Mouse (Mus musculus) yolk sac, embryonic 10.5 days (tissue): ENCODE measurements at regions not wholly inside any gene's neighbourhood (a gene's known extent, or its start where the extent isn't known, plus 50 kb on each side); places are given as distances from the start of the nearest gene placed in this dataset.

ENCODE experiments used
- DNase-seq: peaks from one replicate; pipeline ENCODE4 v3.0.0-alpha.2; 2017; ENCODE audit warnings: low spot score

GRCm38 (mm10) chr9:46386333-46386732, 66.5 kb upstream of the 4931429L15Rik start:
- no peak for DNase-seq

DNA sequence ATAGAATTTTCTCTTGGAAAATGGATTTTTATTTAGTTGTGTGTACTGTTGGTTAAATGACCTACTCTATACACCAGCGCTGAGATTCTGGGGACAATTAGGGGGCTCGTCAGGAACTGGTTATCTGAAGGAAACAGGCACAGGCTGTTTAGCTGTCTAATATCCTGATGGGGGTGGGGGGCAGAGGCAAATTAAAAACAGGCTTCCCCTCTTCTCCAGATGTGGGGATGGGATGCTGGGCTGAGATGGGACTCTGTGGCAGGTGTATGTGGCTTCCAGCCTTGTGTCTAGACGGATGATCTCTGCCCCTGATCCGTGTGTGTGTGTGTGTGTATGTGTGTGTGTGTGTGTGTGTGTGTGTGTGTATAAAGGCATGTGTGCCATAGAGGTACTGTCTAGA, 61.6 kb upstream of the 4931429L15Rik start:
- DNase-seq: no peak

GRCm38 (mm10) chr9:46379453-46379852, 59.7 kb upstream of the 4931429L15Rik start:
- no peak for DNase-seq

- no peak for DNase-seq
Observed at GRCm38 (mm10) chr9:46378339-46378738, 58.6 kb upstream of the 4931429L15Rik start.
